Mouse (Mus musculus): ENCODE measurements around the gene Arhgef2. TPM values are rescaled to one million over a fixed set of nuclear protein-coding genes. Genes with fewer than 3 reads are reported as not detected.

Arhgef2 gene
- polyA plus RNA-seq (2017; shearing (Covaris generic)): 79.7 TPM

DNA sequence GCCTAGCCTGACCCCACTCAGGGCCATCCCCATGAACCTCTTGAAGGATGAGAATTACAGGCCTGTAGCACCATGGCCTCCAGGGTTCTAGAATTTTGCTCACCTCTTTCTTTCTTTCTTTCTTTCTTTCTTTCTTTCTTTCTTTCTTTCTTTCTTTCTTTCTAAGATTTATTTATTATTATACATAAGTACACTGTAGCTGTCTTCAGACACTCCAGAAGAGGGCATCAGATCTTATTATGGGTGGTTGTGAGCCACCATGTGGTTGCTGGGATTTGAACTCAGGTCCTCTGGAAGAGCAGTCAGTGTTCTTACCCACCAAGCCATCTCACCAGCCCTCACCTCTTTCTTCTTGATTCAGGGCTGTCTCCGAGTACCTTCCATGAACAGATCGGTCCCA, at the start of gene Arhgef2:
Gene Arhgef2 (plus strand): TSS at position 301 of the 400 bp plus-strand sequence.

GRCm38 (mm10) chr3:88575540-88575939, 30.2 kb upstream of the Arhgef2 start, which contains the start of gene Ssr2:
Gene Ssr2, plus strand, starts transcription at chr3:88575876.

GRCm38 (mm10) chr3:88652846-88653515, 47.2 kb downstream of the Arhgef2 start, which contains the start of gene Rxfp4:
Gene Rxfp4, minus strand, starts transcription at chr3:88653142.

DNA sequence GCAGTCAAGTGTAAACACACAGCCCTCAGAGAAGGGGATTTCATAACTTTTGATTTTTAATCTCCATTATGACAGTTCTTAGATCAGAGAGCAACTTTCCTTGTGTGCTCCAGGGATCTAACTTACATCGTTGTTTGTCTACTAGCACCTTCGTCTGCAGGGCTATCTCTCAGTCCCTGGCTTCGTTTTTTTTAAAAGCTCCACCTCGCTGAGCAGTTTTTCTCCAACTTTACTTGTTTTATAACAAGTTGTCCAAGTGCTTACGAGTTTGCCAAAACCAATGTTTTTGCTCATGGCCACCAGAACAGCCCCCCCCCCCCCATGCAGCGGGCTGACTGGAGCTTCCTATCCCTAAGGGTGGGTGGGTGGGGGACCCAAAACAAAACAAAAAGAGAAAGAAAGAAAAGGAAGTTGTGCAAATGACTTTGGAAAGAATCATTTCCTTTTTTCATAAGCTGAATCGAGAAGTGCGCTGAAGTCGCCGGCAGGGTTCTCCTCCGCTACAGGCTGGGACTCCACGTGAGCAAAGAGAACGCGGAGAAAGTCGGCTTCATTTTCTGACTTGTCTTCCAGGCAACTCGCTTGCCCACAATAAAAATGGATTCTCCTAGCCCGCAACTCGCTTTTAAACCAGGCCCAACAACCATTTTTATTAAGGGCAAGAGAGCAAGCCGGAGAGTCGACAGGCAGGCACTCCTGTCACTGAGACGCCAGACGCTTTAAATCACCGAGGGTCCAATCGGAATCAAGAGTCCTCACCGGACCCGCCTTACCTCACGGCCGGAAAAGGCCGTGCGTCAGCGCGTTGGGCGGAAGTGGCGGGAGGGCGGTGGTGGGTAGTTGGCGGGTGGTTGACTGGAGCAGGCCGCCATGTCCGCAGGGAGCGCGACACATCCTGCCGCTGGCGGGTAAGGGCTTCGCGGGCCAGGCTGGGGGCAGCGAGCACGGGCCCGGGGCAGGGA, 79.5 kb downstream of the Arhgef2 start, which contains the start of gene Khdc4:
Gene Khdc4 (plus strand): TSS at position 824 of the 962 bp plus-strand sequence.

Other genes with a start within 250 kb of the Arhgef2 start
- gene Paqr6, start 241.4 kb upstream of the Arhgef2 start, polyA plus RNA-seq (2017; shearing (Covaris generic)): not detected
- gene Bglap3, start 233.2 kb upstream of the Arhgef2 start, polyA plus RNA-seq (2017; shearing (Covaris generic)): not detected
- gene Bglap2, start 227.3 kb upstream of the Arhgef2 start, polyA plus RNA-seq (2017; shearing (Covaris generic)): not detected
- not detected for gene Bglap, start 221.5 kb upstream of the Arhgef2 start, polyA plus RNA-seq (2017; shearing (Covaris generic))
- 30.9 TPM for gene Pmf1, start 195.6 kb upstream of the Arhgef2 start, polyA plus RNA-seq (2017; shearing (Covaris generic))
- 14.6 TPM for gene Slc25a44, start 180.8 kb upstream of the Arhgef2 start, polyA plus RNA-seq (2017; shearing (Covaris generic))
- 162 TPM for gene Sema4a, start 144.8 kb upstream of the Arhgef2 start, polyA plus RNA-seq (2017; shearing (Covaris generic))
- gene Lmna, start 96.0 kb upstream of the Arhgef2 start, polyA plus RNA-seq (2017; shearing (Covaris generic)): 189 TPM
- 0.06 TPM for gene Mex3a, start 73.6 kb upstream of the Arhgef2 start, polyA plus RNA-seq (2017; shearing (Covaris generic))
- not detected for gene Rab25, start 57.7 kb upstream of the Arhgef2 start, polyA plus RNA-seq (2017; shearing (Covaris generic))
- gene Lamtor2, start 52.9 kb upstream of the Arhgef2 start, polyA plus RNA-seq (2017; shearing (Covaris generic)): 126 TPM
- gene Ubqln4, start 52.2 kb upstream of the Arhgef2 start, polyA plus RNA-seq (2017; shearing (Covaris generic)): 35.6 TPM
- 65.0 TPM for gene Ssr2, start 30.1 kb upstream of the Arhgef2 start, polyA plus RNA-seq (2017; shearing (Covaris generic))
- not detected for gene Rxfp4, start 47.2 kb downstream of the Arhgef2 start, polyA plus RNA-seq (2017; shearing (Covaris generic))
- gene Khdc4, start 79.8 kb downstream of the Arhgef2 start, polyA plus RNA-seq (2017; shearing (Covaris generic)): 133 TPM
- gene Rit1, start 110.9 kb downstream of the Arhgef2 start, polyA plus RNA-seq (2017; shearing (Covaris generic)): 20.9 TPM
- 35.3 TPM for gene Syt11, start 169.2 kb downstream of the Arhgef2 start, polyA plus RNA-seq (2017; shearing (Covaris generic))
- 20.7 TPM for gene Gon4l, start 229.3 kb downstream of the Arhgef2 start, polyA plus RNA-seq (2017; shearing (Covaris generic))

Measured in effector memory CD4-positive, alpha-beta T cell, adult 7 months (primary cell).